Mouse (Mus musculus) liver, adult 2 months (tissue): ENCODE measurements around the gene Kcna10.

Experiments used
- CTCF ChIP-seq: fragments of 200-500 bp; IDR thresholded peaks from 2 replicates; pipeline ENCODE4 v1.5.1; 2011; ENCODE audit warnings: low read depth, low read length, control low read depth
- POLR2A ChIP-seq: fragments of 200-500 bp; IDR thresholded peaks from 2 replicates; pipeline ENCODE4 v1.6.1; 2011; ENCODE audit warnings: low read length, control low read depth; ENCODE audit not compliant: insufficient read depth; ENCODE audit errors: extremely low read depth

DNA sequence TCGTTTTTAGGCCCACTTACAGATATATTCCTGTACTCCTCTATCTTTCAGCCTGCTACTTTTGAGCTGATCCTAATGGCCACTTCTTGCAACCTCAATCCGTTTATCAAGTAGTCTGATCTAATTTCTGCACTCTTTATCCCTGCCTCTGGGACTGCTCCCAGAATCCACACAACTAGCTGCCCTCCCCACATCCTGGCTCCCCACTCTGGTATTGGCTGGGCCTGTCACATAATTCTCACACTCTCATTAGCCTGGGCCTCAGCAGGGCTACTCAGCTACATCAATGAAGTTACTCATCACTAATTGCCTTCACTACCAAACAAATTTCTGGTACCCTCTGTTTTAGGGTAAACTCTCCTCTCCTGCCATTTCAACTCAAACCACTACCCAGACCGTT lies 32.4 kb upstream of the Kcna10 start:
- no peak for TF ChIP-seq POLR2A
- TF ChIP-seq CTCF = no peak
